Mouse (Mus musculus) NIH3T3 (cell line): Measurements from ENCODE around the gene Cecr2.
"Not testable (repeated sequence)": the region's sequence is repeated elsewhere in the genome, so short reads cannot be mapped to it uniquely, and the experiment has no call there.

Source experiments
- DNase-seq: peaks from one replicate; pipeline ENCODE4 v3.0.0-alpha.2; 2012; ENCODE audit warnings: low read depth

The Cecr2 gene

DNA sequence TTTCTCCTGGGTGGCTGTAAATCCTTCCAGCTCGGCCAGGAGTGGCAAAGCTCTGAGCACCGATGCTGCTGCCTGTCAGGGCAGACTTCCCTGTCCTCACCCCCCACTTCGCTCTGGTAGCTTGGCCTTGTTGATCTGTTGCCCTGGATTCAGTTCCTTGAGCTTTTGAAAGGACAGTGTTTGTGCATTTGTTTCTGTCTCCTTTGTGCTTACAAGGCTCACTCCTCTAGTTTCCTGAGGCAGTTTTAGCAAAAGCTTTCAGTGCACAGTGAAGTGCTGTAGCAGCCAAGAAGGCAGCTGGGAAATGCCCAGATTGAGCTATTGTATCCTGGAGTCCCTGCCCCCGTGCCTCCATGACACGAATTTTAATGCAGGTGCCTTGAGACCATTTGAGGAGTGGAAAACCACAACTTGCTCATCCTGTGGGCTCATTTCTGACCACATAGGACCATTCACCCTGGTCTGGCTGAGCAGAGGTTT lies 107.0 kb downstream of the Cecr2 start, which contains the start of gene Slc25a18:
Gene Slc25a18 (plus strand): TSS at position 430 of the 480 bp plus-strand sequence.
- DNase-seq: no peak

DNA sequence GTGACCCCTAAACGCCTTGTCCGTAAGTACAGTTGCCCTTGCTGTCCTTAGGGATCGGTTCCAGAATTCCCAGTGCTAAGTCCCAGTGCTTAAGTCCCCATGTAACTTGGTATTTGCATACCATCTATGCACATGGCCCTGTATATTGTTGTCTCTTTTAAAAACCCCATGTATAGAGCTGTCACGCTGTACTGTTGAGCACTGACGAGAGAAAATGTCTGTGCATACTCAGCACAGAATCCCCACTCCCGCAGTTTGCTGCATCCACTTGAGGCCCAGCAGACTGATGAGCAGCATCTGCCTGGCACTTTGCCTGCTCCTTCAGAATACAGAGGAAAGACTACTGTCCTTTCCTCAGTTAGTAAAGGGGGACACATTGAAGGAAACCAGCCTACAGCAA lies 107.6 kb downstream of the Cecr2 start:
- no peak for DNase-seq

DNA sequence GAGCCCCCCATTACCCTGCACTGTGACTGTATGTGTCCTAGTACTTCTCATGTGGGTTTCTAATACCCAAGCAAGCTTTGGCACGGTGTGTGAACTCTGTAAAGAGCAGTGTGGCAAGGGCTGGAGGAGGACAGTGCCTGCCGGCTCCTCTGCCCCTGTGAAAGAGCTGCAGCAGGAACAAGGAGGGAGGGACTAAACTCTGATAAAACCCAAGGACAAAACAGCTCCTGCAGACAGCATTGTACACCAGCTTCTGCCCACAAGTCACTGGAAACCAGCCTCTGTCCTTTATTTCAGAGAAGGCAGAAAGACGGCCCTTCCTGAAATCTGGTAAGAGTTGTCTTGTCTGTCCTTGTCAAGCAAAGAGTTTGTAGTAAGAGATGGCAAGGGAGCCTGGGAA lies 110.1 kb downstream of the Cecr2 start:
- DNase-seq: no peak

DNA sequence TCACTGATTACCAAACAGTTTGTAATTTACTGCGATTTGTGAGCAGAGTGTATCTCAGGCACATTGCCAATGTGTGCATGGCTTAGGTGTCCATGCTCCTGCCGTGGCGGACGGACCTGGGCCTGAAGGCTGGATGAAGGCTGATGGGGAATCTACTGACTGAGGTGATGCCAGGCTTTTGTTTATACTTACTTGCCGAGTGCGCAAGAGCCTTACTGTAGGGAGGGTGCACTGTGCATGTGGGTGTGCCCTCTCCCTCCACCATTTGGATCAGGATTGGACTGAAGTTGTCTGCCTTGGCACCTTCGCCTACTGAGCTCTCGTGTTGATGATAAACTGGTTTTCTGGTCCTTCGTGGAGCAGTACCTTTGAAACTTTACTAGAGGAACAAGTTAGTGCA lies 111.4 kb downstream of the Cecr2 start:
- DNase-seq: no peak

DNA sequence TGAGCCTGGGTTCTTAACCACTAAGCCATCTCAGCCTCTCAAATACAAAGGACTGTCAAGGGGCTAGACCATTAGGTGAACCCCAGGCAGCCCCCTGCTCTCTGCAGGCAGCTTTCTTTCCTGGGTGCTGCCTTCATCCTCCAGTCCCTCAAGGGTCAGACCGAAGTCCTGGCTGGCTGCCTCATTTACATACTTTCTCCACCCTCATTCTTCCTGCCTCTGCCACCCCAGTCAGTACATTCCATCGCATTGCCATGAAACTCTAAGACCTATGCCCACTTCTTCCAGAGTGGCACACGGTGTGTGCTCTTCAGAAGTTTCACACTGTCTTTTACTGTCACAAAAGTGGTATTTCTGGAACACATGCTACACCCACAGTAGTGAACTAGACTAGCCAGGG lies 112.1 kb downstream of the Cecr2 start:
- no peak for DNase-seq

DNA sequence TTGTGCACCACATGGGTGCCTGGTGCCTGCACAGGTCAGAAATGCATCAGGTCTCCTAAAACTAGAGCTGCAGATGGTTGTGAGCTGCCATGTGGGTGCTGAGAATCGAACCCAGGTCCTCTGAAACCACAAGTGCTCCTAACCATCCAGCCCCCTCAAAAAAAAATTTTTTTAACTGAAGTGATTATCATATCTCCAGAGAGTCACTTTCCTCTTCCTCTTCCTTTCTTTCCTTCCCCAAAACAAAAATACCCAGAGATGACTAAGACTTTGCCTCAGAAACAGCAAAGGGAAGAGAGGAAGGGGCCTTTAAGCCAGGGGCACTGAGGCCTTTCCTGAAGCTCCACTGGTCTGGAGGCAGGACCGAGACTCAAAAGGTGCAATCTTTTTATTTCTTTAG lies 116.8 kb downstream of the Cecr2 start:
- DNase-seq: no peak

DNA sequence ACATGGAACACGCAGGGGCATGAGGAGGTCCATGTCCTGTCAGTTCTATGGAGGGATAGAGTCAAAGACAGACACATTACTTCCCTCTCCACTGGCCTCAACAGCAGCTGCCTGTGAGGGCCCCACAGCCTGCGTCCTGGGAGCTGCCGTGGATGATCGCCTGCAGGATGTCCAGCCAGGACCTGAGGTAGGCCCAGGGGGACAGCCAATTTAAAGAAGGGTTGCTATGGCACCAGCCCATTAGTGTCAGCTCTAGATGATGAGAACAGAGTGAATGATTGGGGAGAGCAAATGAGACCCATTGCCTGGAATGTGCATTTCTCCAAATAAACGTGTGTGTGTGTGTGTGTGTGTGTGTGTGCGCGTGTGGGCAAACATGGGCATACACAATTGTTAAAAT lies 118.2 kb downstream of the Cecr2 start:
- DNase-seq: no peak

DNA sequence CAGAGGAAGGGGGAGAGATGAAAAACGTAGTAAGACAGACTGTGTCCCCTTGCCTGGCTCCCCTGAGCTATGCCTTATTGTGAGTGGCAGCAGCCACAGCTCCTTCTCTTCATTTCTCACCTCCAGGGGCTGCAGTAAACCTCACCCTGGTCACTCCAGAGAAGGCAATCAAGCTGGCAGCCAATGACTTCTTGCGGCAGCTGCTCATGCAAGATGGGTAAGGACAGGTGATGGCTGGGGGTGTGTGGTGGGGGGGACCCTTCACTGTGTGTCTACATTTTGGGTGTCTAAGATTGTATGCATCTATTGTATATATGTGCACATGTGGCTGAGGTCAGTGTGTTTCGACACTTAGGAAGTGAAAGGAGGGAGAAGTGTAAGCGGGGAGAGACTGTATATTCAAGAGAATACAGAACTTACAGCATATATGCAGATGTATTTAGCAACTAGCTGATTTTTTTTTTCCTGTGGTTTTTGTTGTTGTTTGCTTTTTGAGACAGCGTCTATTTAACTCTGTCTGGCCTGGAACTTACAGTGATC lies 122.0 kb downstream of the Cecr2 start:
- no peak for DNase-seq

DNA sequence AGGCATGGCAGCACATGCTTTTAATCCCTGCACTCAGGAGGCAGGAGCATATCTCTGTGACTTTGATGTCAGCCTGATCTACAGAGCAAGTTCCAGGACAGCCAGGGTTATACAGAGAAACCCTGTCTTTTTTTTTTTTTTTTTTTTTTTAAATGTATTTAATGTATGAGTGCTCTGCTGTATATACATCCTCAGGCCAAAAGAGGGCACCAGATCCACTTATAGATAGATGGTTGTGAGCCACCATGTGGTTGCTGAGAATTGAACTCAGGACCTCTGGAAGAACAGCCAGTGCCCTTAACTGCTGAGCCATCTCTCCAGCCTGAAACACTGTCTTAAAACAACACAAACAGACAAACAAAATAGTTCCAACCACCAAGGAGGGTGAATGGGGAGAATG lies 122.7 kb downstream of the Cecr2 start:
- DNase-seq: peak; percentile 70

DNA sequence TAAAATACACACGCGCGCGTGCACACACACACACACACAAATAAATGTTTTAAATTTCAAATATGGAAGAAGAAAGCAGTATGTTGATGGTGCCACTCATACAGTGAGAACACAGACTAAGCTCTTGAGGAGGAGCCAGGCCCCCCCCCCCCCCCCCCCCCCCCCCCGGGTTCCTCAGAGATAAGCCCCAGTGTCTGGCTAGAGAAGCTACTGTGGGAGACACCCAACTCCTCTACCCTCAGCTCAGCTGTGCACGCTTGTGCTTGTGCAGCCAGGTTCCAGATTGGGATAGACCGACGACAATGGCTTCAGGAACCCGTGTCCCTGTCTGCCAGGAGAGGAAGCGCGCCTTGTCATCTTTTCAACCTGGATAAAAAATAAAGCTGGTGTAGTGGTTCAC lies 124.0 kb downstream of the Cecr2 start:
- DNase-seq: no peak

DNA sequence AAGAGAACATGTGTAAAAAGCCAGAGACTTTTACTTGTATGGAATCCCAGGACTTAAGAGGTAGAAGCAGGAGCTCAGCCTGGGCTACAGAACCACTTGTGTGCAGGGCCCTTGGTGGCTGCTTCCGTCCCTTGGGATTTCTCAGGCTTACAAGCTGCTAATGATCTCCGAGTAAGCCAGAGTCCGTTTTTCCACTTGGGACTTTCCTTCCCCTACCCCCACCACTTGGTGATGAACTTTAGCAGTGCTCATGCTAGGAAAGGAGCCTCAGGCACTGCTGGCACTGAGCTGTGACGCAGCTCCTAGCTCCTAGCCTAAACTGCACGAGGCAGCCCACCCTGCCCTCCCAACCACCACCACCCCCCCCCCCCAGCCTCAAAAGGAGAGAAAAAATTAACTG lies 124.5 kb downstream of the Cecr2 start:
- no peak for DNase-seq

DNA sequence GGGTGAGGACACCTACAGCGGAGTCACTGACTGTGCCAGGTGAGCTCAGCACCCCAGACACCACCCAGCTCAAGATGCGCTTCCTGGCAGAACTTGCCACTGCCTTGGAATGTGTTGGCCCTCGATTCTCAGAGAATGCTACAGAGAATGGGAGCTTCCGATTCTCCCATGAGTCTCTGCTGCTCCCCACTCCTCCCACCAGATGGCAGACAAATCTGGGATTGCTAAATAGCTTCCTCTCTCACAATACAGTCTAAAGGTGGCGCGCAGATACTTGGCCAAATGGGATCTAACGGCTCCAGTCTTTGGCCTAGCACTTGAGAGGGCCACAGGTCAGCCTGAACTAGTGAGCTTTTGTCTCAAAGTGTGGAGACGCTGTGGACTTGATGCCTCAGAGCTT lies 126.8 kb downstream of the Cecr2 start:
- DNase-seq: peak; percentile 24

DNA sequence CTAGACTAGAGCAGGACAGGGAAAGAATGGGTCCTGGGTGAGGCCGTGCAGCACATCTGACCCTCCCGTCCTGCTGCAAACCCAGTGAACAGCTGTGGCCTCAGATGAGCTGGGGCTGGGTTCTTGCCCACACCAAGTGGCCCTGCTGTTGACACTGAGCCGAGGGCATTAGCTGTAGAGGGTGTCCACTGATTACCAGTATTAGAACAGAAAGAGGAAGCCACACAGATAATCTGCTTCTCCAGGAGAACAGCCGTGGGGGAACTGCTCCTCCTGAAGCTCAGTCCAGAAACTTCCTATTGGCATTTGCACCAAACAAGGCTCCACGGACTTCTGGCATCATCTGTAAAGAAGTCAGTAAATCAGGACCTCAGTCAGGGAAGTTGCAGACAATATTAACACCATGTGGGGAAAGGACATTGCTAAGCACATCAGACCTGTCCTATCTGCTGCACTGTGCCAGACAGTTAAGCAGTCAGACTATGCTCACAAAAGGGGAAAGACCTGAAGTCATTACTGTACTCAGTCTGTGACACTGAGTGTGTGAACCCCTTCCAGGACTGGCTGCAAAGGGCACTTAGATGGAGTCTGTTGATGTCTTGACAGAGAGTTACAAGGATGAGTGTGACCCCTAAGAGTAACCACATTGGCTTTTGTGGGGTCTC lies 129.4 kb downstream of the Cecr2 start:
- DNase-seq: no peak

DNA sequence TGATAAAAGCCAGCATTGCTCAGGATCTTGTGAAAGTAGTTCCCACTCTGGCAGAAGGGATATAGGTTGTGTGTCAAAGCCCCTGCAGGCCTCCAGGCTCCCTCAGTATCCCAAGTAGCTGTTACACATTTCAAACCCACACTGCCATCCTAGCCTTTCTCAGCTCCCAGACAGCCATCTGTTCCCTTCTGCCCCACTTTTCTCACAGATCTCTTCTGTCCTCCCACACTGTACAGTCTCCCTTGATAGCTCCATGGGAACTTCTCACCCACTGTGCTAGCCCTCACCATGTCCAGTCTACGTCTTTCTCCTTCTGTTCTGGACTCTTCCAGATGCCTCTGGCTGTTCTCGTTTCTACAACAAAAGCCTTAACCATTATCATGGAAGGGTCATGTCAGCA lies 129.9 kb downstream of the Cecr2 start:
- DNase-seq: no peak

DNA sequence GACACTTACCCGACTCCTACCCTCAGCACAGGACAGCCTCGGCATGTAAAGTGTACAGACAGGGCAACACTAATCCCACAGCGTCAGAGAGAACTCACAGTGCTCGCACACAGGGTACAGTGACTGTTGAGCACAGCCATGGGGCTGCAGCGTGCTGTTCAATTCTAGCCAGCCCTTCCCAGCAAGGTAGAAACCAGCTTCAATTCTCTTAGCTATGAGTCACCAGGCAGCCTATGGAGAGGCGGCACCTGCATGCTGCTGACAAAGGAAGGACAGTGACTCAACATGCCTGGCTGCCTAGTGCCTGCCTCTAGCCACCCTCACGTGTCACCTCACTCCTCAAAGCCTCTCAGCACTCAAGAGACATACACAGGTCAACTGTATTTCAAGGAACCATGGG lies 131.8 kb downstream of the Cecr2 start:
- DNase-seq: no peak

DNA sequence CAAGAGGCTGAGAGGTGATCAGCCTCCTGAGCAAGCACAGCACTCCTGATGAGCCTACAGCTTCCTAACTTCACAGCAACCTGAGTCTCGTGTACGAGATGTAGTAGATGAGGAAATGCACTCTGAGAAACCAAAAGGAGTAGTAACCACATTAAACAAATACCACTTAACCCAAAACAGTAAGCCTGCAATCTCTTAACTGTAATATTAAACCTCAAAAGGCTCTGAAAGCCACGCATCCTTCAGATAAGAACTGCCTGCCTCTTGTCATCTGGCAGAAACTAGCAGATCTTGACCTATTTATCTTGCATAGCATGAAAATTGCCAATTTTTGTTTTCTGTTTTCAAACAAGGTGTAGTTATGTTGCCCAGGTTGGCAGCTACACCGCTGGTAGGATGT lies 132.7 kb downstream of the Cecr2 start:
- no peak for DNase-seq

DNA sequence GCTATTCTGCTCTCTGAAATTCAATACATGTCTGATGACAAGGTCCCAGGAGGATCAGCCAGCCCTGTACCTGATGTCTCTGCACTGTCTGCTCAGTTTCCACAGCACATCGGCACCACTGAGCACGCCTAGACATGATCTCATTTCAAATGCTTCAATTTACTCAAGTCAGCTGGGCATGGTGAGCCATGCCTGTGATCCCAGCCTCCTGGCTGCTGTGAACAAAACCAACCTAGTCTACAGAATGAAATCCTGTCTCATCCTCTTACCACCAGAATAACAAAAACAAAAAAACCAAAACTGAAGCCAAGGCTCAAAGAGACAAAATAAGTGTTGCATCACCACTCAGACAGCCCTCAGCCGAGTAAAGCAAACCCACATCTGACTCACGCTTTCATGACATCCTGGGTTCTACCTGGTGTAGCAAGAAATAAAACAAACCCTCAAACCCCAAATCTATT lies 133.4 kb downstream of the Cecr2 start:
- no peak for DNase-seq

DNA sequence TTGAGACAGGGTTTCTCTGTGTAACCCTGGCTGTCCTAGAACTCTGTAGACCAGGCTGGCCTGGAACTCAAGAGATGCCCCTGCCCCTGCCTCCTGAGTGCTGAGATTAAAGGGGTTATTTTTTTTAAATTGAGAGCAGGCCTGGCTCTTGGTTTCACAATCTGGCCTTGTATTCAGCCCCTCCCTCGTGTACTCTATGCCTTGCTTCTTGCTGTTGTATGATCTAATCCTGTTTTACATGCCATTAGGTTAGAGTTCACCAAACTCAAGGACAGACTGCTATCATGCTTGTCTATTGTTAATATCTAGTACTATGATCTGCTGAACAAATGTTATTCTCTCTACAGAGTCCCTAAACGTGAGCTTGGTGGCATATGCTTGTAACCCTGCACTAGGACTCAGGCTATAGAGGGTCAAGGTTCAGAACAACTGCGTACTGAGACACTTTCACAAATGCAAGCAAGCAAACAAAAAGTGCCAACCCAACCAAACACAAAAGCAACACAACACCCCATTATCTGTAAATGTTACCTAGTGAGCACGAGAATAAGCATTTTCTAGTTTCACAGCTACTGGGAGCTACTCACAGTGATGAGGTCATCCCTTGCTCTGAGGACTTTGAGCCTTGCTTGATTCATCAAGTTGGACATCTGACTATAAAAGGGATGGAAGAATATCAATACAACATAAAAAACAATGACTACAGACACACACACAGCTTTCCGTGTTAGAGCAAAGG lies 141.0 kb downstream of the Cecr2 start:
- no peak for DNase-seq

DNA sequence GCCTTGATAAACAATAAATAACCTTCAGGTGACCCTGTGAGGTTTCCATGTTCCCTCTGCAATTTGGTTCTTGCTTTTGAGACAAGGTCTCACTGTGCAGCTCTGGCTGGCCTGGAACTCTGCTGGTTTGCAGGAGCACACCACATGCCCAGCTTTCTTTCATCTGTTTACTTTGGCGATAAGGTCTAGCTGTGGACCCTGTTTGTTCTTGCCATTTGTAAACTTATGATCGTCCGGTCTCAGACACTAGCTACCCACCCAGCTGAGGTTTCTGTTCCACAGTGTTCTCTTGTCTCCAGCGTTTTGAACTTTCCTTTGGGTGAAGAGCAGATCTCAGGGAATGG lies 141.5 kb downstream of the Cecr2 start:
- DNase-seq: no peak

DNA sequence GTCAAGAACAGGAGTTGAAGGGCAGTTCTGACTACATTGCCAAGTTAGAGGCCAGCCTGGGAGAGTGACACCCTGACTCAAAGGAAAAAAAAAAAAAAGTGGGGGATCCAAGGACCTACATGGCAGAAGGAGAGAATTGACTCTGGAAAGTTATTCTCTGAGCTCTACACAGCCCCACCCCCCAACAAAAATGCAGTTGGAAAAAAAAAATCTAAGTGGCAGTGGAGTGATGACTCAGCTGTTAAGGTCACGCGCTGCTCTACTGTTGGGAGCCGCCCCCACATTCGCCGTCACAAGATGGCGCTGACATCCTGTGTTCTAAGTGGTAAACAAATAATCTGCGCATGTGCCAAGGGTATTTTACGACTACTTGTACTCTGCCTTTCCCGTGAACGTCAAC lies 145.8 kb downstream of the Cecr2 start:
- DNase-seq: not testable (repeated sequence)

DNA sequence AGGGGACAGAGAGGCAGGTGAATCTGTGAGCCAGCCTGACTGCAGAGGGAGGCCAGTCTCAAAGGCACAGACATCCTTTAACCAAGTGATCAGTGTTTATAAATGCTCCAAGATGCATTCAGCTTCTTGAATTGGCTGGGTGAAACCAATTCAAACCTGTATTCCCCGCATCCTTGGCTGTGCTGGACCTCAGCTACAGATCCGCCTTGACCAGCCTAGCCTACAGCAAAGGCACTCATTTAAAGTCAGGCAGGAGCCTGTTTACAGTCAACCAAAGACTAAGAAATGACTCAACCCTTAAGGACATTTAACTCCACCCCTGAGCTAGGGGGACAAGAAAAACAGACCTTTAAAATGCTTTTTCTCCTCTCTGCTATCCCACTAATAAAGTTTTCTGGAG lies 153.1 kb downstream of the Cecr2 start:
- DNase-seq: no peak

DNA sequence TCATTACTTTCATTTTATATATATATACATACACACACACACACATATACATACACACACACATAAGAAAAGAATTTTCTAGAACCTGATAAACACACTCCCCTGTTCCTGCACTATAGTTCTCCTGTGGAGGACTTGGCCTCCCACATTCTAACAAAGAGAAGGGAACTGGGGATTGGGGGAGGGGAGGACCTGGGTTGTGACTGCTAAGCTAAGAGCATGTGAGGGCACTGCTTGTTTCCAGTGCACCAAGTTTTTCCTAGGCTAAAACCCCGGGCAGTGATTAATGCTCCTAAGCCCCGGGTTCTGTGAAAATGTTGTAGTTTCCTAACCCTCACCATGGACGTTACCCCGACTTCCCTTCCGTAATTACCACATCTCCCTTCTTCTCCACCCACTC lies 154.0 kb downstream of the Cecr2 start:
- DNase-seq: peak; percentile 22
